Mouse (Mus musculus) inflammation-experienced regulatory T-cells, adult 6 months (primary cell): Measurements from ENCODE around the gene Ust. TPM values are rescaled to one million over a fixed set of nuclear protein-coding genes. Genes with fewer than 3 reads are reported as not detected.

Source experiments
- ATAC-seq: one replicate; pipeline ENCODE4 v1.8.0; 2017
- polyA plus RNA-seq, 3 experiments: library from polyadenylated mRNA; unstranded; fragments of 100-300 nt; shearing (Covaris generic); gene quantifications; one replicate each; pipeline ENCODE4 v1.2.1; 2017

Ust gene
- polyA plus RNA-seq, 3 experiments from 2014 or later: 0.16 to 0.52 (median 0.29) TPM

GRCm38 (mm10) chr10:8498951-8499891 lies 19.4 kb downstream of the Ust start:
- ATAC-seq: no peak

DNA sequence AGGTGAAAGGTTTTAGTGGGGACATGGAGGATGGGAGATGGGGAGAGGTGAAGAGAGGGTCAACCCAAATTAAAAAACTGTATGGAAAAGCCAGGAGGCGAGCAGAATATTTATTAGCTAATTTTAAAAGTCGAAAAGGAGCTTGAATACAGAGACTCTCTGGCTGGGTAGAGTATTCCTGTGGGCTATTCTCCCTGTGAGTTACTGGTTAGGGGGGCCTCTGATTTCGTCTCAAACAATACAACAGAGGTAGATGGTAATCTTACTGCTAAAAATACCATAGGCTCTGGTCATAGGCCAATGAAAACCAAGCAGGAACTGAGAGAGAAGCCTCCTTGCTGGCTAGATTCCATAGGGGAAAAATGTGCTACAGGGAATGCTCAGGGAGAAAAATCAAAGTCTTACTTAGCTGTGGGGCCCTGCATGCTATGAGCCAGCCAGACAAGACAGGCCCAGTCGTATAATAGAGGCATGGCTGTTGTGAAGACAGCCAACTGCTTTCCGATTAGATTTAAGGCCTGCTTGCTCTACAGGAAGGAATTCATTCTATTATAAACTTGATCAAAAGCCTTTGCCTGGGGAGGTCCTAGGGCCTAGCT lies 23.0 kb downstream of the Ust start:
- ATAC-seq: no peak

DNA sequence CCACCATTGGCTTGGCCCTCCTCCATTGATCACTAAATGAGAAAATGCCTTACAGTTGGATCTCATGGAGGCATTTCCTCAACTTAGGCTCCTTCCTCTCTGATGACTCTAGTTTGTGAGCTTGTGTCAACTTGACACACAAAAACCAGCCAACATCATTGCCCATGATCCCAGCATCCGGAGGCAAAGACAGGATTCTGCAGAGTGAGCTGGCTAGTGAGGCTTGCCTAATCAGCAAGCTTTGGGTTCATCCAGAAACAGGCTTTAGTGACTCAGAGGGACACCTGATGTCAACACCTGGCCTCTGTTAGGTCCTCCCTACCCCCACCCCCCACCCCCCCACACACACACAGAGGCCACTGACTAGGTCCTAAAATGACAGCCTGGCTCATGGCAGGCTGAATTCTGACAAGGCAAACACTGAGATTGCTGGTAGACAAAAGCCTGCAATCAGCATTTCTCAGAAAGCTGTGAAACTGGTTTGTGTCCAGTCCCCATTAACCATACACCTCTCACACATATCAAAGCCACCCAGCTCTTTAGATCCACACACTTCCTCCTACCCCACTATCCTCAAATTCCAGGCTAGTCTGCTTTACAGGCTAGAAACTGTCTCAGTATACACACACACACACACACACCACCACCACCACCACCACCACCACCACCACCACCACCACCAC lies 26.6 kb downstream of the Ust start:
- ATAC-seq: no peak

GRCm38 (mm10) chr10:8487388-8487787 lies 31.2 kb downstream of the Ust start:
- no peak for ATAC-seq

GRCm38 (mm10) chr10:8484487-8484886 lies 34.1 kb downstream of the Ust start:
- no peak for ATAC-seq

DNA sequence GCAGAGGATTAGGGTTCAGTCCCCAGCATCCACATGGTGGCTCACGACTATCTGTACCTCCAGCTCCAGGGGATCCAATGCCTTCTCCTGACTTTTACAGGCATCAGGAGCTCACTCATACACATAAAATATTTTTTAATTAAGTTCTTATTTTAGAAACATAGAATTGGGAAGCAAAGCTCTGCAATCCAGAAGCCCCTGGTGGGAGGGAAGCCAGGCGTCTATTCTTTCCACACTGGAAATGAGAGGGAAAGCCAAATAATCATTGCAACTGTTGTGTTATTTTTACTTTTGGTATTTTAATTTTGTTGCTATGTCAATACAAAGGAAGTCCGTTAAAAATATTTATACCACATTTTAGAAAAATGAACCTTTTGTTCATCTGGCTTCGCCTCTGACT lies 35.8 kb downstream of the Ust start:
- ATAC-seq: no peak

DNA sequence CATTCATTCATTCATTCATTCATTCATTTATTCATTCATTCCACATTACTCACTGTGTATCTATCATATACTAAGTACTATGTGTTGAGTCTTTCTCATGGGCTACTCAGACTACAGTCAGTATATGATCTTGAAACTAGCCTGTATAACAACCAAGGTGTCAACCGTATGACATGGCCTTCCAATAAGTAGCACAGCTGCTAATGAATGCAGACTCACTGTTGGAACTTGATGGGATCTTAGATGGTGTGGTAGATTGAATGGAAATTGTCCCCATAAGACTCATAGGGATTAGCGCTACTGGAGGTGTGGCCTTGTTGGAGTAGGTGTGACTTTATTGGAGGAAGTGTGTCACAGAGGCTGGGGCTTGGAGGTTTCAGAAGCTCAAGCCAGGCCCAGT lies 38.8 kb downstream of the Ust start:
- ATAC-seq: no peak

GRCm38 (mm10) chr10:8477936-8478335 lies 40.7 kb downstream of the Ust start:
- no peak for ATAC-seq

- ATAC-seq: no peak
These were observed 46.6 kb downstream of the Ust start for GRCm38 (mm10) chr10:8471995-8472394.

DNA sequence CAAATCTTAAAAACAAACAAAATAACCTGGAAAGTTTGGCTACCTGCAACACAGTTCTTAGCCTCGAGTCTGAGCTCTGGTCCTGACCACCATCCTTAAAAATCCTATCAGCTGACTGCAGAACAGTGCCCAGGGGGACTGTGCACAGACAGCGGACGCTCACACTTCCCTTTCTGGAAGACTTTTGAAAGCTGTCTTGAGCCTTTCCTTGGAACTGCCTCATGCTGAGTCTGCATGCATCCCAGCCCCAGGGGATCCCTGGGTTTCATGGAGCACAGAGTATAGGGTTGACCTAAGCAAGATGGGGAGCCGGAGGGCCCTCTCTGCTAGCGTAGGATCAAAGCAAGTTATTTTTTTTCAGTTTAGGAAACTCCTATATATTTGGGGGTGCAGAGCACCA lies 47.6 kb downstream of the Ust start:
- no peak for ATAC-seq

DNA sequence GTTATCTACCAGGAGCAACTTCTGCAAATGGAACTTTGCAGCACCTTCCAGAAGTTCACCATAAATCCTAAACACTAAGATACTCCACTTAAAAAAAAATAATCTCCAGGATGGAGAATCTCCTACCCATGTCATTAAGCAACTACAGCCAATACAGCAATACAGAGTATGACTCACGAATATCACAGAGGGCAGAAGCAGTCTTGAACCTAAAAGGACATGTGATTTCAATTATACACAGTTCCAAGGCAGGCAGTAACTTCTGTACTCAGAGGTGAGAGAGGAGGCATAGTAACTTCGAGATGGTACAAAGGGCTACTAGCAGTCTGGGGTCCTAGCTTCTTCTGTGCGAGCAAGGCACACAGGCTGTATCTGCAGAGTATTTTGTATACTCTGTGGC lies 49.1 kb downstream of the Ust start:
- ATAC-seq: no peak

- ATAC-seq: no peak
These were observed 49.8 kb downstream of the Ust start for GRCm38 (mm10) chr10:8468651-8469386.

DNA sequence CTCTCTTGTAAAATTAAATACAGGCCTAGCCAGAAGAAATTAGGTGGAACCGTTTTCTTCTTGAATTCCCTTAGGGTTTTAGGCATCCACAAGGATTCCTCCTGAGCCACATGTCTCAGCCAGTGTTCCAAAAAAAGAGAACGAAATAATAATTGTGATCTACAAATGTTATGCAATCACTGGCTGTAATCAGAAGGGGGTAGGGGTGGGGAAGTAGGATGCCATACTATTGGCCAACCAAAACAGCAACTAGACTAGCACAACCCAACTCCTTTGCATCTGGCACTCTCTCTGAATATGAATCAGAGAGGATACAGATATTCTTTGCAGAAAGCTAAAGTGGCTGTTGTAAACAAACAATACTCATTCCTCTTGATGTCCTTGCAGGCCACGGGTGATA lies 52.7 kb downstream of the Ust start:
- no peak for ATAC-seq

GRCm38 (mm10) chr10:8465216-8465615 lies 53.4 kb downstream of the Ust start:
- ATAC-seq: no peak

- no peak for ATAC-seq
These were observed 57.3 kb downstream of the Ust start for GRCm38 (mm10) chr10:8461372-8461771.

DNA sequence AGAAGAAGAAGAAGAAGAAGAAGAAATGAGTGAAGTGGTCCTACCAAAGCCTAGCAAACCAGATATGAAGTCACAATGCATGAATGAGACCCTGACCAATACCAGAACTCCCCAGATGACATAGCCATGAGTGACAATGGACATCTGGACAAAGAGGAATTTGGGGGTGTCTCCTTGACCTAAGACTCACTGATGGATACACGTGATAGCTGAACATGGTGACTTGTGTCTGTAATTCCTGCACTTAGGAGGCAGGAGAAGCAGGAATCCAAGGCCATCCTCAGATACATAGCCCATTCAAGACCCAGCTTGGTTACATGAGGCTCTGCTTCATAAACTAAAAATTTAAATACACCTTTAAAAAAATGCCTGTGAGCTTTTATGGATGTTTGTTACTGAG lies 63.9 kb downstream of the Ust start:
- ATAC-seq: no peak

- no peak for ATAC-seq
These were observed 70.9 kb downstream of the Ust start for GRCm38 (mm10) chr10:8447681-8448080.

DNA sequence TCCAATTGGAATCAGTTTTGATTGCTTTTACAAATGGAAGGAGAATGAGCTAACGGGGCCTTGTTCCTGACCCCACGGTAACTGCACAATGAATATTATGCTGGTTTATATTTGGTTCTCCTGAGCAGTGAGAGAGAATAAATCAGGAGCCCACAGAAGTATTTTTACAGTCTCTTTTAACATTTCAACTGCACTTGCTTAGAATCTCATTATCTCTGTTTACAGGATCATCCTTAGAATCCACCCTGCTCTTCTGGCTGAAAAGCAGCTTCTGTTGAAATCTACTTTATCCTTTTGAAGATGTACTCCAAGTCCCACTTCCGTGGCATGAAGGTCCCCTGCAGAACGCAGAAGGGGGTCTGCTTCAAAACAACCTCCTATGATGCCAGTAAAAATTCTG lies 71.7 kb downstream of the Ust start:
- ATAC-seq: no peak

DNA sequence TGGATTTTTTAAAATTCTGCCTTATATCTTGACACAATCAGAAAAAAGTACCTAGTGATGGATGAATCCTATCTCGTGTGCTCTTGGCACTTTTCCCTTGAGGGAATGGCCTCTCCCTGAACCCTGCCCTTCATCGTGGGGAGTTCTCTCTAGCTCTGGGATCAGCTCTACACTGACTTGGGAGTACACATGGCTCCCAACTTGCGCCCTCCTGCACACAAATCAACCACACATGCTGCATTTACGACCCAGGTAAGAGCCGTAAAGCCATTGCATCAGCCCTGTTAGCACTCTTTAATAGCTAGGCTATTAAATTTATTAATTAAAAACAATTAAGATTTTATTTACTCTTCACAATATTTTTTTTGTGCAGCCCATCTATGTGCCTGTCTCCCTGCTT lies 74.6 kb downstream of the Ust start:
- ATAC-seq: no peak

DNA sequence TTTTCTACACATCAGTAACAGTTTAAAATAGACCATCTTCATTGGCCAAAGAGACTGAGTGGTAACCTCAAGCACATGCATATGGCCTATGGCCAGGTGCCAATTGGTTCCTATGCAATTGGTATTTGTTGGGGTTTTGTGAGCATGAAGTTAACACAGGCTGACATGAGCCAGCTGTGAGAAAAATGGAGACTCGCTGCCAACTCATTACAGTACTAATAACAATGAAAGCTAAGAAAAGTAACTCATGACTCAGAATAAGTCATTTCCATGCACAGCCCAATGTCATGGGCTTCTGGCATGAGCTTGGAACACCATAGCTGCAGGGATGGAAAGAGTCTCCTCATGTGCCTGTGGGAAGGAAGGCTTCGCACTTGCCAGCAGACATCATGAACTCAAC lies 86.8 kb downstream of the Ust start:
- no peak for ATAC-seq

DNA sequence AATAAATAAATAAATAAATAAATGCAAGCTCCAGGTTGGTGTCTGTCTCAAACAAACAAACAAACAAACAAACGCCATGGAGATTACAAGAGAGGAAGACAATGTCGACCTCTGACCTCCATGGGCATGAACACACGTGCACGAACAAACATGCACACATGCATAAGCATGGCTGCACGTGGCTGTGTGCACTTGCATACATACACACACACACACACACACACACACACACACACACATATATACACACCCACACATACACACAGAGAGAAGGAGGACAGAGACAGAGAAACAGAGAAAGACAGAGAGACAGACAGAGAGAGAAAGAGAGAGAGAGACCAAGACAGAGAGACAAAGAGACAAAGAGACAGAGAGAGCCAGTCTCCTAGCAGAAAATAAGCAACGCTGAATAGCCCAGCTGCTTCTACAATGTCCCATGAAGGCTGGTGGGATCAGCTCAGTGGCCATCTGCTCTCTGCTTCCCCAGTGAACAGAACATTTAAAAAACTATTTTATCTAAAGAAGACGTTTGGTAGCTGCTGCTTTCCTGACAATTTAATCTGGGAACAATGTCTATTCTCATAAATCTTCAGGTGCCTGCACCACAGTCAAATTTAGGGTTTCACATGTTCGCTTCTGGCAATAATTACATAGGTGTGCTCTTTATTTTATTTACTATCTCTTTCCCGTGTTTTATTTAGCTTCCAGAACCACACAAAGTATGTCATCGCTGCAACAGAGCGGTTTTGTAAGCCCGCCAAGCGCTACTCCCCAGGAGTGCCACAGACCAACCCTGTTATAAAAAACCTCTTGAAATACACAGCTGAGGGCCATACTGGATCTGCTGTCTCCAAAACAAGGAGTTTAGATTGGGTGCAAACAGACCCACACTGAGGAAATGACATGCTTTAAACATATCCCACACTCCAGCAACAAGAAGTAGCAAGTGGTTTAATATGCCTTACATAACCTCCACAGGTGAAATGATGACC lies 89.5 kb downstream of the Ust start:
- no peak for ATAC-seq
